Mouse (Mus musculus) lung, embryonic 14.5 days (tissue): ENCODE measurements at regions not wholly inside any gene's neighbourhood (a gene's known extent, or its start where the extent isn't known, plus 50 kb on each side); places are given as distances from the start of the nearest gene placed in this dataset.
A peak's percentile ranks its signal among the peaks of the same experiment; 100 is the strongest.
"Not testable (repeated sequence)": the region's sequence is repeated elsewhere in the genome, so short reads cannot be mapped to it uniquely, and the experiment has no call there.

Experiments
- ATAC-seq: fragments of 200-750 bp; cut with Nextera tagmentation; 2 replicates; pipeline ENCODE4 v1.8.0; 2017; ENCODE audit warnings: mild to moderate bottlenecking, moderate TSS enrichment, moderate library complexity; ENCODE audit not compliant: insufficient read depth
- DNase-seq: peaks from one replicate; pipeline ENCODE4 v3.0.0-alpha.2; 2015
- H3K27ac ChIP-seq: fragments of 300-500 bp; sonication (generic); 2 replicates; pipeline ENCODE4 v1.5.1; 2014; ENCODE audit warnings: low read depth, mild to moderate bottlenecking, moderate library complexity
- H3K27me3 ChIP-seq: fragments of 300-500 bp; sonication (generic); 2 replicates; pipeline ENCODE4 v1.6.1; 2014; ENCODE audit warnings: low read length, control low read depth; ENCODE audit not compliant: insufficient read depth
- H3K36me3 ChIP-seq: fragments of 300-500 bp; sonication (generic); 2 replicates; pipeline ENCODE4 v1.6.1; 2014; ENCODE audit warnings: control low read depth; ENCODE audit not compliant: insufficient read depth
- H3K4me1 ChIP-seq: fragments of 300-500 bp; sonication (generic); 2 replicates; pipeline ENCODE4 v1.6.1; 2014; ENCODE audit warnings: antibody characterized with exemption, control low read depth; ENCODE audit not compliant: insufficient read depth
- H3K4me2 ChIP-seq: fragments of 300-500 bp; sonication (generic); 2 replicates; pipeline ENCODE4 v1.6.1; 2014; ENCODE audit warnings: mild to moderate bottlenecking
- H3K4me3 ChIP-seq: fragments of 300-500 bp; sonication (generic); 2 replicates; pipeline ENCODE4 v1.5.1; 2014; ENCODE audit warnings: low read depth, low read length
- H3K9ac ChIP-seq: fragments of 300-500 bp; sonication (generic); 2 replicates; pipeline ENCODE4 v1.6.1; 2014
- H3K9me3 ChIP-seq: fragments of 300-500 bp; sonication (generic); 2 replicates; pipeline ENCODE4 v1.6.1; 2016; ENCODE audit warnings: low read depth, low read length, control low read depth
- CTCF ChIP-seq: IDR thresholded peaks from 2 replicates; pipeline ENCODE4 v1.5.1; 2016; ENCODE audit warnings: antibody characterized with exemption, low read depth
- WGBS: fragments of 180-500 bp; shearing (Covaris S2); extraction: QIAGEN DNeasy Blood & Tissue Kit; methylation state at CpG from one replicate; pipeline ENCODE4 v1.1.7; 2014; 5-methylcytosine and 5-hydroxymethylcytosine counted together

DNA sequence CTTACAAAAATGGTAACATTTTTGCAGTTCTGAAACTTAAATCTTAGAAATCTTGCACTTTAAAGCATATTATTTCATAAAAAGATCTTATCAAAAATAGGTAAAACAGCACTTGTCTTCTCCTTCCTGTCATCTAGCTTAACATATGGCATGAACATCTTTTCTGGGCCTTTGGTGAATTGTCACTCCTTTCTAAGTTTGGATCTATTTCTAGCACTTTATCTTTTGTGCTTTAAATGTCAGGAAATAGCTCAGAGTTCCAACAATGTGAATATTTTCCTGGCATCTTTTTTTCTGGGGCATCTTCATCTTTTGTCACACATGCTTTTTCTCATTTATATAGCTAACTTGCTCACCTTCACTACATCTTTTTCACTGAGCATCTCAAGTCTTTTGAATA lies 527.4 kb upstream of the Gm5150 start:
- Histone ChIP-seq H3K4me1 (no peaks in the 10 kb centered on the region), H3K27ac (no peak overlapping the region), H3K9ac (no peak overlapping the region), H3K4me2 (no peak overlapping the region), H3K4me3 (no peak overlapping the region), H3K27me3 (no peaks in the 10 kb centered on the region), H3K36me3 (no peaks in the 10 kb centered on the region), H3K9me3 (no peaks in the 10 kb centered on the region)
- no peak for DNase-seq
- no peak for ATAC-seq
- no peak for TF ChIP-seq CTCF

DNA sequence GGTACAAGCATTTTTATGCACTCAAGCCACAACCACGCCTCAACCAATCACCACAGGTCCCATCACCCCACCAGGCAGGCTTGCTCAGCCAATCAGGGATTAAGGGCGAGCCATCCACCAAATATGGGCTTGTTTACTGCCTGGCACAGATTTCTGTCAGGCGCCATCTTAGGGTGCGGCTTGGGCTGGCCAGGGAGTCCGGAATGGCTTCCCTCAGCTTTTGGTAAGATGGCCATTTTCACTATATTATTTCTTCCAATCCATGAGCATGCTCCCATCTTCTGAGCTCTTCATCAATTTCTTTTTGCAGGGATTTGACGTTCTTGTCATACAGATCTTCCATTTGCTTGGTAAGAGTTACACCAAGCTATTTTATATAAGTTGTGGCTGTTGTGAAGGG lies 521.3 kb upstream of the Gm5150 start:
- not testable (repeated sequence) for ATAC-seq, H3K27ac ChIP-seq, H3K9me3 ChIP-seq, H3K4me1 ChIP-seq, H3K9ac ChIP-seq, H3K36me3 ChIP-seq, H3K4me2 ChIP-seq, H3K27me3 ChIP-seq, H3K4me3 ChIP-seq, DNase-seq
- WGBS = 84% methylated on average over 6 of the region's 6 CpGs

DNA sequence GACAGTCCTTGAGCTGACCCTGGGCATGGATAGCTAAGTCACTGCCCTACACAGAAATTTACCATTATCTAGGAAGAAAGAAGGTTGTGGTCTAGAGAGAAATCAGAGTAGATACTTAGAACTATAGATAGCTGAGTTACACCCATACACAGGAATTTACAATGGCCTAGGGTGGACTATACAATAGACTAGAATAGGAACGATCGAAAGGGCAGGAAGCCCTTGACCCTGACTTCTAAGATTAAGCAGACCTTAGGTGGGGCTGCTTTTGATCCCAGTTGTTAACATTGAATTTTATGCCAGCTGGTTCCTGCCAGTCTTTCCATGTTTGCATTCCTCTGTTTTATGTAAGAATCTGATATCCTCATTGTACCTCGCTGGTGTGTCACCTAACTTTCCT lies 482.2 kb upstream of the Gm5150 start:
- H3K27me3 ChIP-seq, DNase-seq, H3K4me2 ChIP-seq, H3K27ac ChIP-seq, H3K36me3 ChIP-seq, H3K4me3 ChIP-seq, ATAC-seq, H3K9ac ChIP-seq, H3K4me1 ChIP-seq, H3K9me3 ChIP-seq: not testable (repeated sequence)
- 74% methylated on average over 3 of the region's 3 CpGs for WGBS

DNA sequence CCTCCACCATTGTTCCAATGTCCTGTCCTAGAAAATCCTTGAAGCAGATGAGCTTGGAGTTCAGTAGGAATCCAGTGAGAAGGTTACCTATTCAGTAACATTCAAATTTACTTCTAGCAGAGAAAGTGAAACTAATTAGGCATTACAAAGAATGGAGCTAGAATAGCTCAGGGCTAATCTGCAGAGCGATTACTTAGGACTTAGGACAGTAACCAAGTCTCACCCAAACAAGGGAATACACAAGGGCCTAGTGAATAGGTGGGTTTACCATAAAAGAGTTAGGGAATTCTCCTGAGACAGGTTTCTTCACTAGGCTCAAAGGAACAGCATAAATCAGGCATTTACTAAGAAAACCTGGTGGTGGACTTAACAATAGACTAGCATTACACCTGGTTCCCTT lies 476.5 kb upstream of the Gm5150 start:
- H3K9me3 ChIP-seq = no peaks in the 10 kb centered on the region
- H3K9ac ChIP-seq = no peak overlapping the region
- DNase-seq (no peak), ATAC-seq (no peak)
- H3K27me3 ChIP-seq = no peaks in the 10 kb centered on the region
- H3K36me3 ChIP-seq = no peaks in the 10 kb centered on the region
- H3K4me1 ChIP-seq = no peaks in the 10 kb centered on the region
- 66% methylated on average over 1 of the region's 1 CpGs for WGBS
- no peak overlapping the region for H3K4me3 ChIP-seq
- H3K4me2 ChIP-seq = no peak overlapping the region
- no peak for TF ChIP-seq CTCF
- no peak overlapping the region for H3K27ac ChIP-seq

DNA sequence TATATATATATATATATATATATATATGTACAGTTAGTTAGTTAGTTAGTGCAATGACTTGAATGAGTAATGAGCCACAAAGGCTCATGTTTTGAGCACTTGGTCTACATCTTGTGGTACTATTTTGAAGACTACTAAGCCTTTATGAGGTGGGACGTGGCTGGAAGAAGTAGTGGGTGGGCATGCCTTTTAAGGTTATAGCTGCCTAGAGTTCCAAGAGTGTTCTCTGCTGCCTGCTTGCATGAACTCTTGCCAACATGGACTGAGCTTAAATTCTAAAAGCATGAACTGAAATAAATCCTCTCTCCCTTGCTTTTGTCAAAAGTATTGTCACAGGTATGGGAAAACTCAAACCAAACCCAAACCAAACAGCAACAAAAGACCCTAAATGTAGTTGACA lies 465.1 kb upstream of the Gm5150 start:
- H3K4me3 ChIP-seq = no peak overlapping the region
- H3K9ac ChIP-seq = no peak overlapping the region
- no peaks in the 10 kb centered on the region for H3K36me3 ChIP-seq
- 64% methylated on average over 1 of the region's 1 CpGs for WGBS
- H3K4me1 ChIP-seq = no peaks in the 10 kb centered on the region
- H3K27me3 ChIP-seq = no peaks in the 10 kb centered on the region
- TF ChIP-seq CTCF = no peak
- no peak for ATAC-seq
- H3K4me2 ChIP-seq = no peak overlapping the region
- DNase-seq = no peak
- no peak overlapping the region for H3K27ac ChIP-seq
- no peaks in the 10 kb centered on the region for H3K9me3 ChIP-seq

DNA sequence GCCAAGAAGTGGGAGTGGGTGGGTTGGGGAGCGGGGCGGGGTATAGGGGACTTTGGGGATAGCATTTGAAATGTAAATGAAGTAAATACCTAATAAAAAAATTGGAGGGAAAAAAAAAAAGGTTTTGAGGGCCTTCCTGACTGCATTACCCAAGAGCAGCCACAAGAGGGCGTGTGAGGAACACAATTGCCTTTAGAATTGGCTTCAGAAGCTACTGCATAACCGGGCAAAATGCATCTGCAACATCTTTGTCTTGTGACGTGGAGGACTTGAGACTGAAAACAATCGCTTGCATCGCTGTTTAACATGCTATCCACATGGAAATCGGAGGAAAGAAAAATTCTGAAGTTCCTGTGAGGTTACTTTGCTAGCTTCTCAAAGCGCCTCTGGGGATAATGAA lies 460.2 kb upstream of the Gm5150 start:
- Histone ChIP-seq H3K4me1 (no peaks in the 10 kb centered on the region), H3K4me3 (no peak overlapping the region), H3K4me2 (peak overlapping the region; percentile 35; the same call in 1 of the 2 replicates), H3K27me3 (no peaks in the 10 kb centered on the region), H3K27ac (no peak overlapping the region), H3K9ac (no peak overlapping the region), H3K36me3 (no peaks in the 10 kb centered on the region), H3K9me3 (no peaks in the 10 kb centered on the region)
- DNase-seq = peak; percentile 84
- TF ChIP-seq CTCF = peak; percentile 75
- no peak for ATAC-seq
- 12% methylated on average over 9 of the region's 9 CpGs for WGBS

DNA sequence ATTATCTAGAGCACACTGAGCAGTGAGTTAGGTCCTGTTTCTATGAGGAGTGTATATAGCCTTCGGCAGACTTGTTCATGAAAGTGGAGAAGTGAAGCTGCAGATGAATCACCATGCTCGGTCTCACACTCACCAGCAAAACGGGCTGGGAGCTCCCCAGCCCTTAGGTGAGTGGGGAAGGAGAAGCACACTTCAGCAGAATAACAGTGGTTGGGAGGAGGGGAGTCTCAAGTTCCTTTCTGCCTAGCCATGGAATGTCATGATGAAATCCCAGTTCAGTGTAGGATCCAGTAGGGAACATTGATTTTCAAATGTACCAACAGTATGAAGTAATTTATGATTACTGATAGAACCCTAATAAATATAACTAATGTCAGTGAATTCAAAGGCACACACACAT lies 459.1 kb upstream of the Gm5150 start:
- DNase-seq (no peak), ATAC-seq (no peak)
- Histone ChIP-seq H3K36me3 (no peaks in the 10 kb centered on the region), H3K4me2 (no peak overlapping the region), H3K27me3 (no peaks in the 10 kb centered on the region), H3K4me3 (no peak overlapping the region), H3K4me1 (no peaks in the 10 kb centered on the region), H3K9ac (no peak overlapping the region), H3K27ac (no peak overlapping the region), H3K9me3 (no peaks in the 10 kb centered on the region)
- no peak for TF ChIP-seq CTCF
- WGBS = 50% methylated on average over 3 of the region's 3 CpGs

DNA sequence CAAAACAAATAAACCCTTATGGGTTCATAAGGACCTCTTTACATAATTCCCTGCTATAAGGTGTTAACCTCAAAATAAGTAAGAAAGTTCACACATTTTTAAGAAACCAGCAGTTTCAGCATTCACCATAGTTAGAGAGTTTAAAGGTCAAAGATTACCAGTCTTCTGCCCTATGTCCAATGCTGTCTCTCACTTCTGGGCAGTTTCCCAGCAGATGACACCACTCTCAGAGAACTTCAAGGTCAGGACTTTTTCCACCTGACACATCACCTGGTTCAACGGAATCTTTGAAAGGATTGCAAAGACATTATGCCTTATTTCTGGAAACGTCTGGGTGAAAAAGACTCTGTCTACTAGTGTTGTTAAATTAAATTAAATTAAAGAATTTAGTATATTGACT lies 458.1 kb upstream of the Gm5150 start:
- H3K9me3 ChIP-seq = no peaks in the 10 kb centered on the region
- DNase-seq (no peak), ATAC-seq (no peak)
- WGBS = 62% methylated on average over 2 of the region's 2 CpGs
- no peaks in the 10 kb centered on the region for H3K4me1 ChIP-seq
- no peaks in the 10 kb centered on the region for H3K27me3 ChIP-seq
- no peak for TF ChIP-seq CTCF
- no peak overlapping the region for H3K9ac ChIP-seq
- no peak overlapping the region for H3K27ac ChIP-seq
- no peak overlapping the region for H3K4me2 ChIP-seq
- no peak overlapping the region for H3K4me3 ChIP-seq
- H3K36me3 ChIP-seq = no peaks in the 10 kb centered on the region
